Mouse (Mus musculus) hindbrain, embryonic 12.5 days (tissue): ENCODE measurements around the gene Tet3. TPM values are rescaled to one million over a fixed set of nuclear protein-coding genes. Genes with fewer than 3 reads are reported as not detected.

Source experiments
- ATAC-seq: fragments of 200-750 bp; cut with Nextera tagmentation; 2 replicates; pipeline ENCODE4 v1.8.0; 2017; ENCODE audit warnings: moderate TSS enrichment; ENCODE audit not compliant: low FRiP score
- H3K27ac ChIP-seq: fragments of 300-500 bp; sonication (generic); 2 replicates; pipeline ENCODE4 v1.5.1; 2016; ENCODE audit warnings: mild to moderate bottlenecking
- H3K27me3 ChIP-seq: fragments of 300-500 bp; sonication (generic); 2 replicates; pipeline ENCODE4 v1.6.1; 2016; ENCODE audit warnings: mild to moderate bottlenecking
- H3K36me3 ChIP-seq: fragments of 300-500 bp; sonication (generic); 2 replicates; pipeline ENCODE4 v1.6.1; 2016; ENCODE audit warnings: mild to moderate bottlenecking
- H3K4me1 ChIP-seq: fragments of 300-500 bp; sonication (generic); 2 replicates; pipeline ENCODE4 v1.6.1; 2016
- H3K4me2 ChIP-seq: fragments of 300-500 bp; sonication (generic); replicated peaks from 2 replicates; pipeline ENCODE4 v1.6.1; 2016; ENCODE audit warnings: mild to moderate bottlenecking
- H3K4me3 ChIP-seq: fragments of 300-500 bp; sonication (generic); 2 replicates; pipeline ENCODE4 v1.5.1; 2016; ENCODE audit warnings: mild to moderate bottlenecking
- H3K9ac ChIP-seq: fragments of 300-500 bp; sonication (generic); 2 replicates; pipeline ENCODE4 v1.6.1; 2016; ENCODE audit warnings: mild to moderate bottlenecking, moderate library complexity
- H3K9me3 ChIP-seq: fragments of 300-500 bp; sonication (generic); replicated peaks from 2 replicates; pipeline ENCODE4 v1.6.1; 2016; ENCODE audit warnings: mild to moderate bottlenecking
- WGBS: fragments of 180-500 bp; shearing (Covaris S2); methylation state at CpG from one replicate; pipeline ENCODE4 v1.1.7; 2016; 5-methylcytosine and 5-hydroxymethylcytosine counted together
- microRNA-seq: library from miRNA; unstranded; fragments of <30 nt; microRNA quantifications from one replicate; pipeline ENCODE4, GENCODE M21; 2017
- polyA plus RNA-seq: library from polyadenylated mRNA; unstranded; fragments of >200 nt; fragmentation: Nextera tagmentation; extraction: Ambion mirVana; gene quantifications from 2 replicates; pipeline ENCODE4 v1.2.1, GENCODE M21; 2016

Tet3 gene
- polyA plus RNA-seq, 1 experiment from 2014 or later: 63.9 TPM

- 73% methylated on average over 2 of the region's 2 CpGs for WGBS
Measured at GRCm38 (mm10) chr6:83322794-83323193, 136.1 kb downstream of the Tet3 start.

GRCm38 (mm10) chr6:83321927-83322326 is 137.0 kb downstream of the Tet3 start:
- Histone ChIP-seq H3K36me3 (no peaks in the 10 kb centered on the region), H3K4me3 (no peak overlapping the region), H3K27ac (no peak overlapping the region), H3K9me3 (no peaks in the 10 kb centered on the region), H3K4me2 (no peak overlapping the region), H3K9ac (no peak overlapping the region), H3K27me3 (no peaks in the 10 kb centered on the region), H3K4me1 (peaks cover 6% of the 10 kb centered on the region)
- 73% methylated on average over 1 of the region's 1 CpGs for WGBS
- ATAC-seq: no peak

More at GRCm38 (mm10) chr6:83322794-83323193, 136.1 kb downstream of the Tet3 start:
- no peaks in the 10 kb centered on the region for H3K36me3 ChIP-seq
- H3K9ac ChIP-seq: no peak overlapping the region
- peaks cover 12% of the 10 kb centered on the region for H3K4me1 ChIP-seq
- H3K9me3 ChIP-seq: no peaks in the 10 kb centered on the region
- H3K4me2 ChIP-seq: no peak overlapping the region
- no peak for ATAC-seq
- no peaks in the 10 kb centered on the region for H3K27me3 ChIP-seq
- H3K4me3 ChIP-seq: no peak overlapping the region
- H3K27ac ChIP-seq: no peak overlapping the region

GRCm38 (mm10) chr6:83317108-83317741 is 141.7 kb downstream of the Tet3 start:
- H3K27me3 ChIP-seq: no peaks in the 10 kb centered on the region
- under 1% methylated on average over 52 of the region's 52 CpGs for WGBS
- H3K4me3 ChIP-seq: peak overlapping the region; percentile 92
- peak overlapping the region; percentile 77 for H3K4me2 ChIP-seq
- peak overlapping the region; percentile 91 for H3K9ac ChIP-seq
- peaks cover 5% of the 10 kb centered on the region; the same call in 1 of the 2 replicates for H3K36me3 ChIP-seq
- peak; percentile 99 for ATAC-seq
- H3K4me1 ChIP-seq: peaks cover 15% of the 10 kb centered on the region
- H3K9me3 ChIP-seq: no peaks in the 10 kb centered on the region
- peak overlapping the region; percentile 74 for H3K27ac ChIP-seq

- Histone ChIP-seq H3K4me1 (peaks cover 15% of the 10 kb centered on the region), H3K27ac (no peak overlapping the region), H3K36me3 (peaks cover 16% of the 10 kb centered on the region), H3K4me3 (peak overlapping the region; percentile 92), H3K9me3 (no peaks in the 10 kb centered on the region), H3K27me3 (no peaks in the 10 kb centered on the region), H3K9ac (no peak overlapping the region; the same call in 1 of the 2 replicates), H3K4me2 (peak overlapping the region; percentile 77)
- 6% methylated on average over 10 of the region's 10 CpGs for WGBS
- no peak for ATAC-seq
Measured at GRCm38 (mm10) chr6:83316022-83316421, 142.9 kb downstream of the Tet3 start.

- H3K4me3 ChIP-seq: no peak overlapping the region
- H3K27me3 ChIP-seq: no peaks in the 10 kb centered on the region
- no peaks in the 10 kb centered on the region for H3K9me3 ChIP-seq
- H3K27ac ChIP-seq: no peak overlapping the region
- no peak for ATAC-seq
- H3K4me1 ChIP-seq: peaks cover 15% of the 10 kb centered on the region
- H3K36me3 ChIP-seq: peaks cover 17% of the 10 kb centered on the region
- peak overlapping the region; percentile 77 for H3K4me2 ChIP-seq
- H3K9ac ChIP-seq: no peak overlapping the region
Measured at GRCm38 (mm10) chr6:83315293-83315692, 143.6 kb downstream of the Tet3 start.

GRCm38 (mm10) chr6:83312514-83312913 is 146.4 kb downstream of the Tet3 start:
- Histone ChIP-seq H3K4me2 (no peak overlapping the region), H3K4me1 (peaks cover 15% of the 10 kb centered on the region), H3K4me3 (no peak overlapping the region), H3K27me3 (no peaks in the 10 kb centered on the region), H3K9ac (no peak overlapping the region), H3K36me3 (peaks cover 38% of the 10 kb centered on the region), H3K9me3 (no peaks in the 10 kb centered on the region), H3K27ac (no peak overlapping the region)
- WGBS: 84% methylated on average over 8 of the region's 8 CpGs
- ATAC-seq: no peak

Small RNA genes lying within 50 kb of the gene (microRNA-seq; reads per million reads assigned to microRNA genes)
- gene Mir6374: not detected

Other genes with a start within 250 kb of the Tet3 start
- gene Slc4a5, start 239.3 kb downstream of the Tet3 start, polyA plus RNA-seq: 5.0 and 6.1 TPM in 2 replicates
- 29.8 and 30.0 TPM in 2 replicates for gene Mthfd2, start 133.2 kb downstream of the Tet3 start, polyA plus RNA-seq
- 52.5 and 55.4 TPM in 2 replicates for gene Mob1a, start 133.1 kb downstream of the Tet3 start, polyA plus RNA-seq
- 88.5 and 92.1 TPM in 2 replicates for gene Bola3, start 109.9 kb downstream of the Tet3 start, polyA plus RNA-seq
- gene Dguok, start 47.9 kb upstream of the Tet3 start, polyA plus RNA-seq: 64.3 and 64.5 TPM in 2 replicates
- 2.5 and 3.9 TPM in 2 replicates for gene Actg2, start 77.2 kb upstream of the Tet3 start, polyA plus RNA-seq
- gene Stambp, start 113.6 kb upstream of the Tet3 start, polyA plus RNA-seq: 30.6 and 37.1 TPM in 2 replicates
- gene Clec4f, start 197.1 kb upstream of the Tet3 start, polyA plus RNA-seq: not detected in 2 replicates
- gene Cd207, start 218.8 kb upstream of the Tet3 start, polyA plus RNA-seq: not detected in 2 replicates